Mouse (Mus musculus): ENCODE data around the gene Crocc. TPM values are rescaled to one million over a fixed set of nuclear protein-coding genes. Genes with fewer than 3 reads are reported as not detected.

Crocc gene
- polyA plus RNA-seq, 1 experiment from 2014 or later, result 1.6 TPM

DNA sequence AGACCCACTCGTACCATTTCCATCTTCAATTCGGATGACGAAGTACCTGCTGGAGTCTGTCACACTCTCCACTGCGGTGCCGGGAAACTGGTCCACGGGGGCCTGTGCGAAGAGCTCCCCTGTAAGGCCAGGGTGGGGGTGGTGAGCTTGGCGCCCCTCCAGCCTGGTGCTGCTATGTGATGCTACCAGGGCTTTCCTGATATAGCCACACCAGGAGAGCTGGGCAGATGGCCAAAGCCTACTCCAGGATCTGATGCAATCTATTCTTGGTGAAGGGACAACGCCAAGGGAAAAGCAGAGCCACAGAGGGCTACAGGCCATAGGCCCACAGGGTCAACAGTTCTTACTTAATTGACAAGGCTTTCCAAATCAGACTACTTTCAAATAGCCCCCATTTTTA is 13.3 kb upstream of the Crocc start:
- H3K9me3 ChIP-seq (ENCODE audit: control insufficient read depth, low read length), result no peaks in the 10 kb centered on the region
- no peak overlapping the region for H3K4me2 ChIP-seq (replicated peaks; ENCODE audit: low read depth)
- H3K4me1 ChIP-seq (replicated peaks; ENCODE audit: control insufficient read depth, insufficient read depth), result 0 out of 2 replicates have a peak, but pooled peaks cover 2% of the 10 kb centered on the region
- TF ChIP-seq EP300 (optimal IDR thresholded peaks at IDR 0.05), result no peak
- no peak for TF ChIP-seq CTCF (IDR thresholded peaks at IDR 0.05; ENCODE audit: low read depth)
- H3K27me3 ChIP-seq (ENCODE audit: control insufficient read depth, insufficient read depth, low read length), result no peaks in the 10 kb centered on the region
- H3K27ac ChIP-seq (replicated peaks), result no peak overlapping the region
- H3K4me3 ChIP-seq (ENCODE audit: low read depth, low read length), result no peak overlapping the region
- WGBS, result 75% methylated on average over 9 of the region's 9 CpGs
- H3K9ac ChIP-seq (ENCODE audit: low read length), result 0 out of 2 replicates have a peak overlapping the region, but pooled peaks have one; percentile 27
- peaks cover 23% of the 10 kb centered on the region for H3K36me3 ChIP-seq (ENCODE audit: control insufficient read depth, insufficient read depth, low read length)
- no peak for DNase-seq (ENCODE audit: low spot score)
- no peak for ATAC-seq (ENCODE audit: low FRiP score, low TSS enrichment)

DNA sequence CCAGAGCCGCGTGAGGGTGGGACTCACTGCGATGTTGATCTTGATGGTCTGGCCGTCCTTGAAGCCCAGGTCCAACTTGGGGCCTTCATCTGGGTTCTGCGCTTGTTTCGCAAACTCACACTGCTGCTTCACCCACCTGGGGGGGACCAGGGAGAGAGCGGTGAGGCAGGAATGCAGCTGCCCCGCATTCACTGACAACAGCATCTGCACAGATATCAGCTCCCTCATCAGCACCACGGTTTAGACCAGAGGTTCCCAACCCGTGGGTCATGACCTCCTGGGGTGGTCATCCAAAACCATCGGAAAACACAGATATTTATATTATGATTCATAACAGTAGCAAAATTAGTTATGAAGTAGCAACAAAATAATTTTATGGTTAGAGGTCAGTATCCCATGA is 12.2 kb upstream of the Crocc start:
- TF ChIP-seq EP300 (optimal IDR thresholded peaks at IDR 0.05) (no peak), CTCF (IDR thresholded peaks at IDR 0.05; ENCODE audit: low read depth) (no peak)
- no peaks in the 10 kb centered on the region for H3K9me3 ChIP-seq (ENCODE audit: control insufficient read depth, low read length)
- ATAC-seq (ENCODE audit: low FRiP score, low TSS enrichment) (no peak), DNase-seq (ENCODE audit: low spot score) (no peak)
- H3K27me3 ChIP-seq (ENCODE audit: control insufficient read depth, insufficient read depth, low read length), result no peaks in the 10 kb centered on the region
- 0 out of 2 replicates have a peak, but pooled peaks cover 2% of the 10 kb centered on the region for H3K4me1 ChIP-seq (replicated peaks; ENCODE audit: control insufficient read depth, insufficient read depth)
- no peak overlapping the region for H3K4me2 ChIP-seq (replicated peaks; ENCODE audit: low read depth)
- WGBS, result 85% methylated on average over 11 of the region's 11 CpGs
- no peak overlapping the region for H3K4me3 ChIP-seq (ENCODE audit: low read depth, low read length)
- H3K9ac ChIP-seq (ENCODE audit: low read length), result no peak overlapping the region
- H3K36me3 ChIP-seq (ENCODE audit: control insufficient read depth, insufficient read depth, low read length), result peaks cover 35% of the 10 kb centered on the region
- no peak overlapping the region for H3K27ac ChIP-seq (replicated peaks)

DNA sequence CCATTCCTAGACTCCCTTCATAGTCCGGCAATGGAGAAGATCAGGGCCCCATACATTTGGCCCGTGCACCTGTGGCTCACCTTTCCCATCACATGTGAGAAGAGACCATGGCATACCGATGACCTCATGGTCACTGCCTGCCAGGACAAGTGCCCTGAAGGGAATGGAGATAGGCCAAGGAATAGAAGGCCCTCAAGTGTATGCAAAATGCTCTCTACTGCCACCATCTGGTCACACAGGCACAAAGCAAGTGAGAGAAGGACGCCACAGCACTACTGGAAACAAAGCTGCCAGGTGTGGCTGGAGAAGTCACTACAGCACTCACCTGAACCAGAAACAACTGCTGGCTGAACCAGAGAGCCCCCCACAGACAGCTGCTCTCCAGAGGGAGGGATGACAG is 9.4 kb upstream of the Crocc start:
- peak; percentile 92 for TF ChIP-seq CTCF (IDR thresholded peaks at IDR 0.05; ENCODE audit: low read depth)
- no peak for TF ChIP-seq EP300 (optimal IDR thresholded peaks at IDR 0.05)
- no peaks in the 10 kb centered on the region for H3K9me3 ChIP-seq (ENCODE audit: control insufficient read depth, low read length)
- no peak overlapping the region for H3K4me3 ChIP-seq (ENCODE audit: low read depth, low read length)
- WGBS, result 64% methylated on average over 4 of the region's 4 CpGs
- ATAC-seq (ENCODE audit: low FRiP score, low TSS enrichment) (peak; percentile 1; the same call in 1 of the 2 replicates), DNase-seq (ENCODE audit: low spot score) (peak; percentile 68)
- H3K36me3 ChIP-seq (ENCODE audit: control insufficient read depth, insufficient read depth, low read length), result peaks cover 49% of the 10 kb centered on the region
- no peak overlapping the region for H3K27ac ChIP-seq (replicated peaks)
- H3K4me2 ChIP-seq (replicated peaks; ENCODE audit: low read depth), result no peak overlapping the region
- H3K9ac ChIP-seq (ENCODE audit: low read length), result no peak overlapping the region
- H3K27me3 ChIP-seq (ENCODE audit: control insufficient read depth, insufficient read depth, low read length), result no peaks in the 10 kb centered on the region
- H3K4me1 ChIP-seq (replicated peaks; ENCODE audit: control insufficient read depth, insufficient read depth), result no peaks in the 10 kb centered on the region

DNA sequence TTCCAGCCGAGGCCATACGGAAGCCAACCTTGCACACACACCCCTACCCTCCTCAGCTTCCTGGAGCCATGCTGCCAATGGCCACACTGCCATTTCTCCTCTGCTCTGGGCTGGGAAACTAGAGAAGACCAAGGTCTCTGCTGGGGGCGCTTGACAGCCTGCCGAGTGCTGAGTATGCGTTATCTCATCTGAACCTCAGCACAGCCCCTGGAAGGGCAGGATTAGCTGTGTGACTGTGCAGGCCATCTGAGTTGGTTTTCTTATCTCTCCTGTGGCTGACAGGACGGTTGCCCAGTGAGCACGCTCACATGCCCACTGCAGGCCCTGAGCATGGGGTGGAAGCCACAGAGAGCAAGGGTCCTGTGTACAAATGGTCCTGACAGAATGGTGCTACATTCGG is 8.3 kb upstream of the Crocc start:
- Histone ChIP-seq H3K4me1 (replicated peaks; ENCODE audit: control insufficient read depth, insufficient read depth) (no peaks in the 10 kb centered on the region), H3K9me3 (ENCODE audit: control insufficient read depth, low read length) (no peaks in the 10 kb centered on the region), H3K4me3 (ENCODE audit: low read depth, low read length) (no peak overlapping the region), H3K9ac (ENCODE audit: low read length) (no peak overlapping the region), H3K27ac (replicated peaks) (no peak overlapping the region), H3K4me2 (replicated peaks; ENCODE audit: low read depth) (no peak overlapping the region), H3K27me3 (ENCODE audit: control insufficient read depth, insufficient read depth, low read length) (no peaks in the 10 kb centered on the region), H3K36me3 (ENCODE audit: control insufficient read depth, insufficient read depth, low read length) (peaks cover 49% of the 10 kb centered on the region)
- TF ChIP-seq CTCF (IDR thresholded peaks at IDR 0.05; ENCODE audit: low read depth), result no peak
- TF ChIP-seq EP300 (optimal IDR thresholded peaks at IDR 0.05), result no peak
- 88% methylated on average over 8 of the region's 8 CpGs for WGBS
- no peak for DNase-seq (ENCODE audit: low spot score)
- ATAC-seq (ENCODE audit: low FRiP score, low TSS enrichment), result no peak

DNA sequence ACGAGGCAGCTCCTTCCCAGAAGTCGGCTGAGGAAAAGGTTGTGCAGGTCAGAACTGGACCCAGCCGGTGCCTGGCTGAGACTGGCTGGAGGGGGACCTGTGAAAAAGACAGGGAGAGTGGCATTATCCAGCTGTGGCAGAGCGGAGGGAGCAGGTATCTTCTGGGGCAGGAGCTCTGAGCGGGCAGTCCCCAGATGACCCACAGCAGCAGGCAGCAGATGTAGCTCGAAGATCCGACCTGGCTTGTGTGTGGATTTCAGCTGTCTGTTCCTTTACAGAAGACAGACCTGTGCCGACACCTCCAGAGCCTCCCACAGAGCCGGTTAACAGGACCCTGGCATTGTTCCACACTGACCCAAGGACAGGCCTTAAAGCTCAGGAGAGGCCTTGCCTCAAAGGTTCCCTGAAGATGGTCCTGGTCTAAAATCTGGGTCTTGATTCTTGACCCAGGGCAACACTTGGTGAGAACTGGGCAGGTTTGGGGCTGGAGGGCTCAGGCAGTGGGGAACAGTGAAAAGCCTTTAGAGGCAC is 7.2 kb upstream of the Crocc start:
- DNase-seq (ENCODE audit: low spot score) (no peak), ATAC-seq (ENCODE audit: low FRiP score, low TSS enrichment) (no peak)
- no peak overlapping the region for H3K4me2 ChIP-seq (replicated peaks; ENCODE audit: low read depth)
- H3K9ac ChIP-seq (ENCODE audit: low read length), result no peak overlapping the region
- TF ChIP-seq EP300 (optimal IDR thresholded peaks at IDR 0.05), result no peak
- no peak for TF ChIP-seq CTCF (IDR thresholded peaks at IDR 0.05; ENCODE audit: low read depth)
- no peak overlapping the region for H3K4me3 ChIP-seq (ENCODE audit: low read depth, low read length)
- H3K27ac ChIP-seq (replicated peaks), result no peak overlapping the region
- H3K27me3 ChIP-seq (ENCODE audit: control insufficient read depth, insufficient read depth, low read length), result no peaks in the 10 kb centered on the region
- H3K9me3 ChIP-seq (ENCODE audit: control insufficient read depth, low read length), result no peaks in the 10 kb centered on the region
- peaks cover 49% of the 10 kb centered on the region for H3K36me3 ChIP-seq (ENCODE audit: control insufficient read depth, insufficient read depth, low read length)
- 67% methylated on average over 9 of the region's 9 CpGs for WGBS
- no peaks in the 10 kb centered on the region for H3K4me1 ChIP-seq (replicated peaks; ENCODE audit: control insufficient read depth, insufficient read depth)

DNA sequence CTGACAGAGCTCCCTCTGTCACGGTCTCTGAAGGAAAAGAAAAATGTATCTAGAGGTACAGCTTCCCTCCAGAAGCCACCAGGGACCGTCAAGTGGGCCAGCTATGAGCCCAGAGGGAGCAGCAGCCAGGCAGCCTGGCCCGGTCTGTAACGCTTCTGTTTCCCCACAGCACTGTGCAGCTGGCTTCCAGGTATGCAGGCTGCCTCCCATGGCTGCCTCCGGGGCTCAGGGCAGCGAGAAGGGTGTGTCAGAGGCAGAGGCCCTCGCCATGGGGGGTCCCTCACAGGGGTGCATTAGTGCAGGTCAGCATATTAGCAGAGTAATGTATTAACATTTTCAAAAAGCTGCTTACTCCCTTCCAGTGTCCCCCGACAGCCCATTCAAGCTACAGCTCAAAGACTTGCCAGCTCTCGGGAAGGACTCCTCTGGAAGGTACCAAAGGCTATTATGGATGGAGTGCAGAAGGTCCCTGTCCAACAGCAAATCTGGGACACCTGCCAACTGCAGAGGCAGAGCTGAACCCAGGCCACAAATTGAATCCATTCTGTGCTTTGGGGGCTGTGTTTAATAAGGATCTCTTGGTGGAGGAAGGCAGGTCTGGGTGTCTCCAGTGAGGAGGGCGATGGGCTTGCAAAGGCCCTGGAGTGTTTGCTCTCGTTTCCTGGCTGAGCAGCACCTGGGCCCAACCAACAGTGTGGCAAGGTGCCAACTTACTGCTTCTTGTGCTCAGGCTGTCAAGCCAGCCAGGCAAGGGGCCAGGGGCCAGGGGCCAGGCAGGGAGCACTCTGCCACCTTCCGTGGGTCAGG is 6.6 kb upstream of the Crocc start:
- H3K4me3 ChIP-seq (ENCODE audit: low read depth, low read length), result no peak overlapping the region
- DNase-seq (ENCODE audit: low spot score) (peak; percentile 31), ATAC-seq (ENCODE audit: low FRiP score, low TSS enrichment) (no peak)
- no peak overlapping the region for H3K9ac ChIP-seq (ENCODE audit: low read length)
- H3K27ac ChIP-seq (replicated peaks), result no peak overlapping the region
- no peaks in the 10 kb centered on the region for H3K9me3 ChIP-seq (ENCODE audit: control insufficient read depth, low read length)
- peaks cover 43% of the 10 kb centered on the region for H3K36me3 ChIP-seq (ENCODE audit: control insufficient read depth, insufficient read depth, low read length)
- no peaks in the 10 kb centered on the region for H3K27me3 ChIP-seq (ENCODE audit: control insufficient read depth, insufficient read depth, low read length)
- 67% methylated on average over 12 of the region's 12 CpGs for WGBS
- TF ChIP-seq CTCF (IDR thresholded peaks at IDR 0.05; ENCODE audit: low read depth) (no peak), EP300 (optimal IDR thresholded peaks at IDR 0.05) (no peak)
- no peaks in the 10 kb centered on the region for H3K4me1 ChIP-seq (replicated peaks; ENCODE audit: control insufficient read depth, insufficient read depth)
- H3K4me2 ChIP-seq (replicated peaks; ENCODE audit: low read depth), result no peak overlapping the region

All from stomach, postnatal 0 days (tissue).